Mouse (Mus musculus) activated CD4-positive, CD25-positive, alpha-beta regulatory T cell, adult 4 months (primary cell): ENCODE results near the gene Srp72. TPM values are rescaled to one million over a fixed set of nuclear protein-coding genes. Genes with fewer than 3 reads are reported as not detected.
A peak's percentile ranks its signal among the peaks of the same experiment; 100 is the strongest.
"Not testable (repeated sequence)": the region's sequence is repeated elsewhere in the genome, so short reads cannot be mapped to it uniquely, and the experiment has no call there.

Experiments
- ATAC-seq: one replicate; pipeline ENCODE4 v1.8.0; 2017
- polyA plus RNA-seq, 2 experiments: library from polyadenylated mRNA; unstranded; fragments of 100-300 nt; shearing (Covaris generic); gene quantifications; one replicate each; pipeline ENCODE4 v1.2.1; 2017

The Srp72 gene
- polyA plus RNA-seq, 2 experiments from 2014 or later: 123 to 144 TPM

DNA sequence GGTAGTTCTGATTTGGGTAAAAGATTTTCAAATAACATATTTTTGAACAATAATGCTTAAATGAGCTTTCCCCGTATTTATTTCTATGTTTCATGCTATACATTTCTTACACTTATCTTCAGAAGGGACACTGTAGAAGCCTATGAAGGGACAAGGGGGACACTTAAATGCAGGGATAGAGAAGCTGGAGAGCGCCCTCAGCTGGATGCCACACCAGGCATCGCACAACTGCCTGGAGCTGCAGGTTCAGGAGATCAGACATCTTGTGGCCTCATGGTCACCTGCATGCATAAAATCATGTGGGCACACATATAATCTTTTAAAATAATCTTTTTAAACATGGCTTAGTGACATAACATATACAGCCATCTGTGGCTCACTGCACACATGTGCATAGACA lies 9.8 kb upstream of the Srp72 start:
- no peak for ATAC-seq

DNA sequence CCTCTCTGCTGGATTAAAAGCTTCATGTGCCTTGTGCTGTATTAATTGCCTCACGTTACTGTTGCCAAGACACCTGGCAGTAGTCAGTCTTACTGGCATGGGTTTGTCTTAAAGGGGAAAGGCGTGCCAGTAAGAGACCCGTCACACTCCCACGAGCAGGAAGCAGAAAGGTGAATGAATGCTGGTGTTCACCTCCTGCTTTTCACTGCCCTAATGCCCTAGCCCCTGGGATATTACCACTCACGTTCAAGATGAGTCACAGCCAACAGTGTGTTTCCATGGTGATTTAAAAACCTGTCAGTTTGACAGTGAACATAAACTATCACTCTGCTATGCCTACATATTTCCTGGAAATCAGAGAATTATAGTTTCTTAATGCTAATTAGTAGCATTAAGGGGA lies 5.2 kb upstream of the Srp72 start:
- ATAC-seq: no peak

DNA sequence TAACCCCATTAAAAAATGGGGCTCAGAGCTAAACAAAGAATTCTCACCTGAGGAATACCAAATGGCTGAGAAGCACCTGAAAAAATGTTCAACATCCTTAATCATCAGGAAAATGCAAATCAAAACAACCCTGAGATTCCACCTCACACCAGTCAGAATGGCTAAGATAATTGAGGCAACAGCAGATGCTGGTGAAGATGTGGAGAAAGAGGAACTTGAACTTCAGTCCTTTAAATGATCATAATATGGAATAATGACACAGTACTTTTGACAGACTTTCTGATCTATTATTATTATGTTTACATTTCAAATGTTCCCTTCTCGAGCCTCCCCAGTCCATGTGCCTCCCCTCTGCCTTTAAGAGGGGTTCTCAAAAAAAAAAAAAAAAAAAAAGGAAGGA lies 3.4 kb upstream of the Srp72 start:
- not testable (repeated sequence) for ATAC-seq

DNA sequence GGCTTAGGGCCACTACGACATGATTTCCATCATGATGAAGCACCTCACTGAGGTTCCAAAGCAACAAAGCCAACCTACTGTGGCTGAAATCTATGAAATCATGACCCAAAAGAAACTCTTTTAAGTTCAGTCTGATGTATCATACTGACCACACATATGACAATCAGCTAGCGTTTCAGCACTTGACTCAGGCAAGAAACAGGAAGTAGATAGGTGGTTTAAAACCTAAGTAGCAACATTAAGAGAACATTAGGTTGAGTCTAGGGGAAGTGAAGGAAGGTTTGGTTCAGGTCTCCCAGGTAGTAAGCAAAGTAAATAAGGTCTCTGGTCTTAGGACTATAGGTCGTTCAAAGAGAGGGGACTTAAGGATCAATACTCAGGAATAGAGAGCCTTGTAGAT lies 995 bp upstream of the Srp72 start:
- ATAC-seq: no peak

GRCm38 (mm10) chr5:76974207-76974553 lies 303 bp upstream of the Srp72 start:
- ATAC-seq: peak; percentile 8

- no peak for ATAC-seq
Observed at GRCm38 (mm10) chr5:76975736-76976135, 1.3 kb downstream of the Srp72 start.

GRCm38 (mm10) chr5:76984015-76984414 lies 9.5 kb downstream of the Srp72 start:
- ATAC-seq: no peak

GRCm38 (mm10) chr5:76990789-76991188 lies 16.3 kb downstream of the Srp72 start:
- no peak for ATAC-seq

- ATAC-seq: no peak
Observed at GRCm38 (mm10) chr5:76993174-76993814, 18.8 kb downstream of the Srp72 start.

- ATAC-seq: no peak
Observed at GRCm38 (mm10) chr5:76998416-76998815, 23.9 kb downstream of the Srp72 start.

GRCm38 (mm10) chr5:77001192-77001591 lies 26.7 kb downstream of the Srp72 start:
- ATAC-seq: no peak

GRCm38 (mm10) chr5:77004051-77004821 lies 29.8 kb downstream of the Srp72 start, which contains the start of gene Arl9:
Gene Arl9, plus strand, starts transcription at chr5:77004055.
- no peak for ATAC-seq

DNA sequence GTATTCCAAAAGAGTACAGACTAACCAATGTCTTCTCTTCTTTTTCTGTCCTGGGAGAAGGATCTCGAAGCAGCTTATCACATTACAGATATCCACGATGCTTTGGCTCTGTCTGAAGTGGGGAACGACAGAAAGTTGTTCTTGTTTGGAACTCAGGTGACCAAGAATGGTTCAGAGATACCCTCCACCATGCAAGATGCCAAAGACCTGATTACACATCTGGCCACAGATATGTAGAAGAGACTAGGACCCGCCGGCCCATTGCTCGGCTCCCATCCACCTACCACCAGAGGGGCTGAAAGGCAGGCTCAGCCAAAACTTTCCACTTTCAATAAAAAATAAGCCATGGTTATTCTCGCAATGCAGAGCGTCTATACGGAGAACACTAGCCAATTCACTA lies 35.9 kb downstream of the Srp72 start:
- ATAC-seq: no peak

- ATAC-seq: no peak
Observed at GRCm38 (mm10) chr5:77011082-77011481, 36.6 kb downstream of the Srp72 start.

- no peak for ATAC-seq
Observed at GRCm38 (mm10) chr5:77013171-77013570, 38.7 kb downstream of the Srp72 start.

DNA sequence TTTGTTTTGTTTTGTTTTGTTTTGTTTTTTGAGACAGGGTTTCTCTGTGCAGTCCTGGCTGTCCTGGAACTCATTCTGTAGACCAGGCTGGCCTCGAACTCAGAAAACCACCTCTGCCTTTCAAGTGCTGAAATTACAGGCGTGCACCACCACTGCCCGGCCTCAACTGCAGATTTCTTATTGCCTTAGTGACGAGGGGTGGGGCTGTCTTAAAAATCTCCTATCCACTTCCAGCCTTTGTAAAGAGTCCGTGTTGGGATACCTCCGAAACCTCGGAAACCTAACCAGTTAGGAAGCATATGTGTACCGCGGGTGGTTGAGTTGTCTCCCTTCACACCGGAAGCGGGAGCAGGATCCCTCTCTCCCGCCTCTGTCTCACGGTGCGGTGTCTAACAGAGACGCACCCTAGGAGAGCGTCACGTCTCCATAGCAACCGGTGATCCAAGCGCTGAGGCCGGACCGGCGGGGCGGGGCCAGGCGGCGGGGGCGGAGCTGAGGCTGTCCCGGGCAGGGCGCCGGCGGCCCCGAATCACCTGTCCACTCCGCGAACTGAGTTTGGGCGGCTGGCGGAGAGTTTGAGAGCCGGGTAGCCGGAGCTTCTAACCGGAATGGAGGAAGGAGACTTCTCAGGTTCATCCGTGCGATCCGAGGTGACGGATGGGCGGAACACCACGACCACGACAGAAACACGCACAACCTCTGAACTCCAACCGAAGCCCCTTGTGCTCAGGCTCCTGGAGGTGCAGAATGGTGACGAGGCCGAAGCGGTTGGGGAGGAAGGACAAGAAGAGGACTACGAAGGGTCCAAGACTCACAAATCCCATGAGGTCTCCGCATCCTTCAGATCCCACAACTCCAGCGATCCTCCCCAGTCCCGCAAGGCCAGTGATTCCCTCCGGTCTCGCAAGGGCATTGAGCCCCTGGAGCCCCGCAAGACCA lies 41.3 kb downstream of the Srp72 start, which contains the start of gene Thegl:
Gene Thegl (plus strand): TSS at position 480 of the 939 bp plus-strand sequence.
- ATAC-seq: peak; percentile 91

DNA sequence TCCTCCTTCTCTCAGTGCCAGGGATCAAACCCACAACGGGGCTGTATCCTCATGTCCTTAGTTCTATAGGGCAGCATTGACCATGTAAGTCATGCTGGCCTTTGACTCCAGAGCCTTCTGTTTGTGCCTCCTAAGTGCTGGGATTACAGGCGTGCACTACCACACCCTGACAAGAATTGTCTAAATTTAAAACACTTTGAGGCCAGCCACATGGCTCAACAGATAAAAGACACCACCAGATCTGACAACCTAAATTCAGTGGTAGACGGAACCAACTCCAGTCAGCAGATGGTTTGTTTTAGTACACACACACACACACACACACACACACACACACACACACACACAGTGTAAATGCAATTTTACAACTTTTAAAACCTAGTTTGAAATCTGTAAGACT lies 53.6 kb downstream of the Srp72 start:
- ATAC-seq: no peak

GRCm38 (mm10) chr5:77029735-77030134 lies 55.3 kb downstream of the Srp72 start:
- ATAC-seq: no peak

- ATAC-seq: not testable (repeated sequence)
Observed at GRCm38 (mm10) chr5:77035101-77035500, 60.6 kb downstream of the Srp72 start.

DNA sequence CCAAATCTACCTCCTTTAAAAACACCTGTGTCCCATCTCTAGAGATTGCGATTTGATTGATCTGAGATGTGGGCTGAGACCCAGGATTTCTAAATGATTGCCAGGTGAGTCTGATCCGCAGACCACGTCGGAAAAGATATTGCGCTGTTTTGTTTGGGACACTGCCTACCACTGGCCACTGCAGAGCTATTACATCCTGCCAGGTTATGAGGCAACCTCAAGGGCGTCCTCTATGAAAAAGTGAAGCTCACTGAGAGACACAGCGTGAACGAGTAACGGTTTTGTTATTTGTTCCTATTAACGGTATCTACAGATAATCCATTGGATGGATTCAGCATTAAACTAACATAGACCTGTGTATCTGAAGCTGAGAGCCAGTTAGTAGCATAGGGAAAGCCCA lies 64.0 kb downstream of the Srp72 start:
- ATAC-seq: no peak

- ATAC-seq: no peak
Observed at GRCm38 (mm10) chr5:77039391-77039790, 64.9 kb downstream of the Srp72 start.

GRCm38 (mm10) chr5:77044362-77044761 lies 69.9 kb downstream of the Srp72 start:
- no peak for ATAC-seq
